Mouse (Mus musculus) B cell, adult 2 months (primary cell): Measurements from ENCODE around the gene Grap2.
A peak's percentile ranks its signal among the peaks of the same experiment; 100 is the strongest.

ENCODE experiments used
- DNase-seq, 2 experiments: peaks; one replicate each; pipeline ENCODE4 v3.0.0; 2022

The Grap2 gene

GRCm38 (mm10) chr15:80602487-80602886, 30.1 kb downstream of the Grap2 start:
- DNase-seq = peak; percentile 57 to 61

- no peak for DNase-seq
Observed at GRCm38 (mm10) chr15:80604026-80604425, 31.6 kb downstream of the Grap2 start.

GRCm38 (mm10) chr15:80607970-80608369, 35.6 kb downstream of the Grap2 start:
- DNase-seq = no peak

GRCm38 (mm10) chr15:80610335-80610734, 37.9 kb downstream of the Grap2 start:
- no peak for DNase-seq

GRCm38 (mm10) chr15:80611478-80611877, 39.1 kb downstream of the Grap2 start:
- DNase-seq = no peak

- DNase-seq = no peak
Observed at GRCm38 (mm10) chr15:80613904-80614303, 41.5 kb downstream of the Grap2 start.

- peak; percentile 65 to 66 for DNase-seq
Observed at GRCm38 (mm10) chr15:80614500-80615289, 42.3 kb downstream of the Grap2 start.

GRCm38 (mm10) chr15:80615290-80615570, 42.8 kb downstream of the Grap2 start:
- DNase-seq = no peak

- peak in 1 of 2 experiments; percentile 41 for DNase-seq
Observed at GRCm38 (mm10) chr15:80615636-80616383, 43.4 kb downstream of the Grap2 start.

GRCm38 (mm10) chr15:80617839-80618238, 45.4 kb downstream of the Grap2 start:
- DNase-seq = peak; percentile 55 to 56

- no peak for DNase-seq
Observed at GRCm38 (mm10) chr15:80619166-80619565, 46.8 kb downstream of the Grap2 start.

- DNase-seq = peak; percentile 69 to 75
Observed at GRCm38 (mm10) chr15:80619786-80620185, 47.4 kb downstream of the Grap2 start.

- DNase-seq = no peak
Observed at GRCm38 (mm10) chr15:80620371-80620770, 48.0 kb downstream of the Grap2 start.

GRCm38 (mm10) chr15:80623171-80623837, 50.9 kb downstream of the Grap2 start:
- peak; percentile 57 to 62 for DNase-seq

- DNase-seq = no peak
Observed at GRCm38 (mm10) chr15:80626472-80626871, 54.1 kb downstream of the Grap2 start.

- peak in 1 of 2 experiments; percentile 29 for DNase-seq
Observed at GRCm38 (mm10) chr15:80630147-80630546, 57.8 kb downstream of the Grap2 start.

- no peak for DNase-seq
Observed at GRCm38 (mm10) chr15:80630711-80631110, 58.3 kb downstream of the Grap2 start.

GRCm38 (mm10) chr15:80631311-80631710, 58.9 kb downstream of the Grap2 start:
- no peak for DNase-seq

- no peak for DNase-seq
Observed at GRCm38 (mm10) chr15:80632280-80632893, 60.0 kb downstream of the Grap2 start.

- peak; percentile 81 to 87 for DNase-seq
Observed at GRCm38 (mm10) chr15:80634391-80635193, 62.2 kb downstream of the Grap2 start.

GRCm38 (mm10) chr15:80636757-80637372, 64.5 kb downstream of the Grap2 start:
- DNase-seq = no peak
